Mouse (Mus musculus) lung, adult 2 months (tissue): ENCODE measurements around the gene Nr1i3.

ENCODE experiments used
- CTCF ChIP-seq: fragments of 200-500 bp; IDR thresholded peaks from 2 replicates; pipeline ENCODE4 v1.5.1; 2011; ENCODE audit warnings: mild to moderate bottlenecking, low read length, control low read depth; ENCODE audit not compliant: insufficient read depth
- POLR2A ChIP-seq: fragments of 200-500 bp; IDR thresholded peaks from 2 replicates; pipeline ENCODE4 v1.6.1; 2011; ENCODE audit warnings: low read depth, mild to moderate bottlenecking, control low read depth, low read length, borderline replicate concordance; ENCODE audit errors: extremely low read depth

GRCm38 (mm10) chr1:171192283-171192682 is 21.5 kb upstream of the Nr1i3 start:
- TF ChIP-seq CTCF (no peak), POLR2A (no peak)
